Mouse (Mus musculus) CH12.LX (cell line): ENCODE data around the gene Smad1. TPM values are rescaled to one million over a fixed set of nuclear protein-coding genes. Genes with fewer than 3 reads are reported as not detected.

Experiments
- DNase-seq: peaks from one replicate; pipeline ENCODE4 v3.0.0-alpha.2; 2013; ENCODE audit errors: extremely low read depth
- H3K27ac ChIP-seq: 2 replicates; pipeline ENCODE4 v1.5.1; 2012; ENCODE audit warnings: low read depth, mild to moderate bottlenecking, control low read depth, moderate library complexity; ENCODE audit not compliant: insufficient read depth
- H3K27me3 ChIP-seq: replicated peaks from 2 replicates; pipeline ENCODE3; 2012; ENCODE audit warnings: inconsistent platforms
- H3K36me3 ChIP-seq, 2 experiments: replicated peaks in 1 of 2; 2 replicates each; pipeline versions ENCODE3 to v1.6.1; 2012; ENCODE audit warnings: inconsistent platforms in 1 of 2, low read length in 1 of 2, mild to moderate bottlenecking in 1 of 2, mixed read lengths in 1 of 2, moderate library complexity in 1 of 2; ENCODE audit not compliant: control insufficient read depth in 1 of 2, insufficient read depth in 1 of 2
- H3K4me1 ChIP-seq, 2 experiments: 2 replicates each; pipeline ENCODE4 v1.6.1; 2012; ENCODE audit warnings: inconsistent platforms in 1 of 2, moderate library complexity in 1 of 2; ENCODE audit not compliant: insufficient read depth in 2 of 2, control insufficient read depth in 1 of 2
- H3K4me2 ChIP-seq: 2 replicates; pipeline ENCODE4 v1.6.1; 2012; ENCODE audit warnings: low read depth, mild to moderate bottlenecking, control low read depth; ENCODE audit not compliant: poor library complexity, insufficient read depth, severe bottlenecking
- H3K4me3 ChIP-seq, 3 experiments: fragments of 150-350 bp in 1 of 3; sonication (generic) in 1 of 3; replicated peaks in 1 of 3; 2 replicates each; pipeline versions ENCODE3 to v1.5.1; 2011 to 2012; ENCODE audit warnings: low read depth in 2 of 3, low read length in 2 of 3, mild to moderate bottlenecking in 2 of 3, moderate library complexity in 2 of 3, control low read depth in 1 of 3, improper control_type of control experiment in 1 of 3, inconsistent platforms in 1 of 3, mixed read lengths in 1 of 3; ENCODE audit not compliant: poor library complexity in 1 of 3
- H3K79me2 ChIP-seq: replicated peaks from 2 replicates; pipeline ENCODE4 v1.6.1; 2012; ENCODE audit warnings: mild to moderate bottlenecking, moderate library complexity; ENCODE audit not compliant: control insufficient read depth, poor library complexity, insufficient read depth, severe bottlenecking; ENCODE audit errors: extremely low read depth
- H3K9ac ChIP-seq: 2 replicates; pipeline ENCODE4 v1.6.1; 2012; ENCODE audit warnings: low read depth, mild to moderate bottlenecking, control low read depth, moderate library complexity; ENCODE audit not compliant: insufficient read depth
- H3K9me3 ChIP-seq: replicated peaks from 2 replicates; pipeline ENCODE3; 2012; ENCODE audit warnings: low read length, inconsistent platforms, mixed read lengths
- BHLHE40 ChIP-seq: IDR thresholded peaks from 2 replicates; pipeline ENCODE4 v1.6.1; 2011; ENCODE audit warnings: mild to moderate bottlenecking, low read depth, low read length, improper control_type of control experiment
- CHD1 ChIP-seq: IDR thresholded peaks from 2 replicates; pipeline ENCODE4 v1.6.1; 2012; ENCODE audit warnings: low read depth, low read length, improper control_type of control experiment, inconsistent platforms
- CHD2 ChIP-seq: IDR thresholded peaks from 2 replicates; pipeline ENCODE4 v1.6.1; 2011; ENCODE audit warnings: low read length, improper control_type of control experiment
- CTCF ChIP-seq, 2 experiments: IDR thresholded peaks in 1 of 2; conservative IDR thresholded peaks in 1 of 2; 2 replicates each; pipeline ENCODE4 v1.5.1; 2011 to 2012; ENCODE audit warnings: low read depth in 2 of 2, low read length in 2 of 2, improper control_type of control experiment in 1 of 2, inconsistent platforms in 1 of 2, mild to moderate bottlenecking in 1 of 2, moderate library complexity in 1 of 2
- E2F4 ChIP-seq: IDR thresholded peaks from 2 replicates; pipeline ENCODE4 v1.6.1; 2011; ENCODE audit warnings: low read depth, low read length, improper control_type of control experiment; ENCODE audit not compliant: insufficient replicate concordance
- ELF1 ChIP-seq: IDR thresholded peaks from 2 replicates; pipeline ENCODE4 v1.6.1; 2014; ENCODE audit warnings: low read depth, mild to moderate bottlenecking, inconsistent platforms, low read length, improper control_type of control experiment
- EP300 ChIP-seq: IDR thresholded peaks from 2 replicates; pipeline ENCODE4 v1.6.1; 2011; ENCODE audit warnings: low read length, improper control_type of control experiment
- ETS1 ChIP-seq: conservative IDR thresholded peaks from 2 replicates; pipeline ENCODE4 v1.6.1; 2012; ENCODE audit warnings: low read depth, mild to moderate bottlenecking, inconsistent platforms, low read length, improper control_type of control experiment, moderate library complexity
- GABPA ChIP-seq: IDR thresholded peaks from 2 replicates; pipeline ENCODE4 v1.6.1; 2012; ENCODE audit warnings: low read depth, low read length, improper control_type of control experiment, inconsistent platforms; ENCODE audit not compliant: insufficient replicate concordance
- HCFC1 ChIP-seq: IDR thresholded peaks from 2 replicates; pipeline ENCODE4 v1.6.1; 2012; ENCODE audit warnings: low read depth, mild to moderate bottlenecking, inconsistent platforms, low read length, improper control_type of control experiment
- IRF4 ChIP-seq: IDR thresholded peaks from 2 replicates; pipeline ENCODE4 v1.6.1; 2014; ENCODE audit warnings: low read depth, mild to moderate bottlenecking, inconsistent platforms, low read length, improper control_type of control experiment
- JUN ChIP-seq: IDR thresholded peaks from 2 replicates; pipeline ENCODE4 v1.6.1; 2011; ENCODE audit warnings: low read depth, mild to moderate bottlenecking, low read length, improper control_type of control experiment, moderate library complexity; ENCODE audit not compliant: insufficient read depth
- JUND ChIP-seq: conservative IDR thresholded peaks from 2 replicates; pipeline ENCODE4 v1.6.1; 2011; ENCODE audit warnings: low read depth, low read length, improper control_type of control experiment
- KAT2A ChIP-seq: IDR thresholded peaks from 2 replicates; pipeline ENCODE4 v1.6.1; 2012; ENCODE audit warnings: low read length, improper control_type of control experiment, inconsistent platforms; ENCODE audit not compliant: insufficient replicate concordance
- MAFK ChIP-seq: IDR thresholded peaks from 2 replicates; pipeline ENCODE4 v1.6.1; 2011; ENCODE audit warnings: low read length, improper control_type of control experiment; ENCODE audit not compliant: insufficient replicate concordance
- MAX ChIP-seq: IDR thresholded peaks from 2 replicates; pipeline ENCODE4 v1.6.1; 2011; ENCODE audit warnings: low read length, improper control_type of control experiment
- MAZ ChIP-seq: IDR thresholded peaks from 2 replicates; pipeline ENCODE4 v1.6.1; 2012; ENCODE audit warnings: low read depth, mild to moderate bottlenecking, inconsistent platforms, low read length, improper control_type of control experiment, moderate library complexity
- MEF2A ChIP-seq: IDR thresholded peaks from 2 replicates; pipeline ENCODE4 v1.6.1; 2014; ENCODE audit warnings: low read depth, mild to moderate bottlenecking, inconsistent platforms, low read length, improper control_type of control experiment, borderline replicate concordance
- MXI1 ChIP-seq: IDR thresholded peaks from 2 replicates; pipeline ENCODE4 v1.6.1; 2011; ENCODE audit warnings: mild to moderate bottlenecking, low read depth, low read length, improper control_type of control experiment
- MYC ChIP-seq: IDR thresholded peaks from 2 replicates; pipeline ENCODE4 v1.6.1; 2011; ENCODE audit warnings: low read depth, mild to moderate bottlenecking, improper control_type of control experiment, low read length
- NELFE ChIP-seq: IDR thresholded peaks from 2 replicates; pipeline ENCODE4 v1.6.1; 2011; ENCODE audit warnings: low read depth, low read length, improper control_type of control experiment
- NRF1 ChIP-seq: IDR thresholded peaks from 2 replicates; pipeline ENCODE4 v1.6.1; 2014; ENCODE audit warnings: low read depth, mild to moderate bottlenecking, inconsistent platforms, low read length, improper control_type of control experiment, moderate library complexity
- PAX5 ChIP-seq: IDR thresholded peaks from 2 replicates; pipeline ENCODE4 v1.6.1; 2012; ENCODE audit warnings: low read length, inconsistent platforms, mixed read lengths
- POLR2A ChIP-seq: IDR thresholded peaks from 2 replicates; pipeline ENCODE4 v1.6.1; 2011; ENCODE audit warnings: low read depth, mild to moderate bottlenecking, improper control_type of control experiment, low read length
- POLR2AphosphoS2 ChIP-seq: IDR thresholded peaks from 2 replicates; pipeline ENCODE4 v1.6.1; 2011; ENCODE audit warnings: low read depth, low read length, improper control_type of control experiment
- RAD21 ChIP-seq: IDR thresholded peaks from 2 replicates; pipeline ENCODE4 v1.6.1; 2011; ENCODE audit warnings: low read depth, mild to moderate bottlenecking, low read length, improper control_type of control experiment, moderate library complexity
- RCOR1 ChIP-seq: conservative IDR thresholded peaks from 2 replicates; pipeline ENCODE4 v1.6.1; 2012; ENCODE audit warnings: low read depth, mild to moderate bottlenecking, inconsistent platforms, low read length, improper control_type of control experiment
- SIN3A ChIP-seq: IDR thresholded peaks from 2 replicates; pipeline ENCODE4 v1.6.1; 2012; ENCODE audit warnings: low read length, improper control_type of control experiment, inconsistent platforms
- SMC3 ChIP-seq: IDR thresholded peaks from 2 replicates; pipeline ENCODE4 v1.6.1; 2011; ENCODE audit warnings: low read depth, low read length, improper control_type of control experiment
- TBP ChIP-seq: conservative IDR thresholded peaks from 2 replicates; pipeline ENCODE4 v1.6.1; 2011; ENCODE audit warnings: low read depth, low read length, improper control_type of control experiment
- TCF12 ChIP-seq: IDR thresholded peaks from 2 replicates; pipeline ENCODE4 v1.6.1; 2014; ENCODE audit warnings: low read depth, mild to moderate bottlenecking, inconsistent platforms, low read length, improper control_type of control experiment
- UBTF ChIP-seq: IDR thresholded peaks from 2 replicates; pipeline ENCODE4 v1.6.1; 2012; ENCODE audit warnings: low read depth, mild to moderate bottlenecking, inconsistent platforms, low read length, improper control_type of control experiment, moderate library complexity
- USF1 ChIP-seq: IDR thresholded peaks from 2 replicates; pipeline ENCODE4 v1.6.1; 2014; ENCODE audit warnings: low read depth, mild to moderate bottlenecking, inconsistent platforms, low read length, improper control_type of control experiment
- USF2 ChIP-seq: conservative IDR thresholded peaks from 2 replicates; pipeline ENCODE4 v1.6.1; 2011; ENCODE audit warnings: low read depth, low read length, improper control_type of control experiment
- ZC3H11A ChIP-seq: IDR thresholded peaks from 2 replicates; pipeline ENCODE4 v1.6.1; 2012; ENCODE audit warnings: low read depth, mild to moderate bottlenecking, inconsistent platforms, low read length, improper control_type of control experiment
- ZKSCAN1 ChIP-seq: IDR thresholded peaks from 2 replicates; pipeline ENCODE4 v1.6.1; 2012; ENCODE audit warnings: low read depth, inconsistent platforms, low read length, improper control_type of control experiment, borderline replicate concordance
- ZMIZ1 ChIP-seq: IDR thresholded peaks from 2 replicates; pipeline ENCODE4 v1.6.1; 2012; ENCODE audit warnings: low read depth, mild to moderate bottlenecking, inconsistent platforms, low read length, improper control_type of control experiment
- ZNF384 ChIP-seq: IDR thresholded peaks from 2 replicates; pipeline ENCODE4 v1.6.1; 2012; ENCODE audit warnings: low read depth, low read length, improper control_type of control experiment, inconsistent platforms
- dilution Hi-C: fragments of 300-500 bp; cut with MboI; formaldehyde crosslinking; loops from 2 replicates; pipeline ENCODE4 v1.14.3; 2020; ENCODE audit warnings: low sequenced_read_pairs; ENCODE audit not compliant: extremely low pct_unique_long_range_greater_than_20kb, extremely low pct_ligation_motif_present
- in situ Hi-C: fragments of 300-500 bp; cut with MboI; formaldehyde crosslinking; loops from 3 replicates; pipeline ENCODE4 v1.14.3; 2019; ENCODE audit warnings: low sequenced_read_pairs, low pct_ligation_motif_present, low pct_unique_long_range_greater_than_20kb, mixed read lengths
- polyA plus RNA-seq: library from polyadenylated mRNA; unstranded; fragments of >175 nt; gene quantifications from 2 replicates; pipeline ENCODE4 v1.2.1, GENCODE M21; 2012; ENCODE audit warnings: low read depth; ENCODE audit not compliant: insufficient read length
- total RNA-seq, 2 experiments: library from RNA; depleted of rRNA; stranded (reverse); fragments of 300-350 nt in 1 of 2; fragments of >200 nt in 1 of 2; gene quantifications; 2 replicates each; pipeline ENCODE4 v1.2.3; 2012 to 2014

Smad1 gene
- total and polyA plus RNA-seq, 3 experiments: not detected

GRCm38 (mm10) chr8:79294610-79295275 lies 104.6 kb downstream of the Smad1 start, which contains the start of gene Mmaa:
Gene Mmaa, minus strand, starts transcription at chr8:79294937.
- Histone ChIP-seq H3K79me2 (no peaks in the 10 kb centered on the region; the same call in 1 of the 2 replicates), H3K4me2 (peak within 1 kb of the TSS; percentile 80), H3K27me3 (no peaks in the 10 kb centered on the region), H3K4me1 (peaks cover 3 to 26% of the 10 kb centered on the region in 2 experiments; a peak in 3 of 4 replicates), H3K36me3 (peaks cover 0 to 2% of the 10 kb centered on the region in 2 experiments), H3K27ac (peak within 1 kb of the TSS; percentile 83), H3K9ac (peak within 1 kb of the TSS; percentile 92), H3K9me3 (no peaks in the 10 kb centered on the region), H3K4me3 (peak within 1 kb of the TSS; percentile 68 to 94 (median 75))
- in situ Hi-C loops: no loop called here
- peak; percentile 93 for DNase-seq
- dilution Hi-C loops: no loop called here
- TF ChIP-seq ZC3H11A (no peak), E2F4 (no peak), NRF1 (peak; percentile 97), TBP (peak; percentile 54; the same call in 1 of the 2 replicates), USF1 (no peak), CHD1 (no peak), TCF12 (peak; percentile 80), ZNF384 (no peak), HCFC1 (peak; percentile 75), CHD2 (peak; percentile 96), MAX (peak; percentile 62), USF2 (no peak), CTCF (conservative IDR thresholded peaks at IDR 0.05 in 1 of 2, IDR thresholded peaks at IDR 0.05 in 1 of 2; ENCODE audit: low read depth in 2 of 2, low read length in 2 of 2) (peak in 1 of 2 experiments; percentile 80; a peak in 2 of 4 replicates), GABPA (no peak), ZKSCAN1 (no peak), JUN (no peak), MYC (peak; percentile 71; the same call in 1 of the 2 replicates), BHLHE40 (no peak), SMC3 (peak; percentile 68), SIN3A (peak; percentile 97), PAX5 (no peak), MEF2A (peak; percentile 88), RAD21 (peak; percentile 45), ETS1 (peak; percentile 33; the same call in 1 of the 2 replicates), MAZ (peak; percentile 96), ZMIZ1 (peak; percentile 82; the same call in 1 of the 2 replicates), RCOR1 (no peak; the same call in 1 of the 2 replicates), JUND (no peak), EP300 (0 out of 2 replicates have a peak, but pooled peaks have one; percentile 41), IRF4 (peak; percentile 77), KAT2A (0 out of 2 replicates have a peak, but pooled peaks have one; percentile 39), MAFK (no peak), ELF1 (peak; percentile 84), UBTF (0 out of 2 replicates have a peak, but pooled peaks have one; percentile 56), NELFE (peak; percentile 63), POLR2AphosphoS2 (peak; percentile 83), MXI1 (peak; percentile 81), POLR2A (peak; percentile 95)
